Mouse (Mus musculus) T-cell, adult 2 months (primary cell): ENCODE measurements at regions not wholly inside any gene's neighbourhood (a gene's known extent, or its start where the extent isn't known, plus 50 kb on each side); places are given as distances from the start of the nearest gene placed in this dataset.

Experiments used
- DNase-seq: peaks from one replicate; pipeline ENCODE4 v3.0.0; 2022; ENCODE audit warnings: low spot score

DNA sequence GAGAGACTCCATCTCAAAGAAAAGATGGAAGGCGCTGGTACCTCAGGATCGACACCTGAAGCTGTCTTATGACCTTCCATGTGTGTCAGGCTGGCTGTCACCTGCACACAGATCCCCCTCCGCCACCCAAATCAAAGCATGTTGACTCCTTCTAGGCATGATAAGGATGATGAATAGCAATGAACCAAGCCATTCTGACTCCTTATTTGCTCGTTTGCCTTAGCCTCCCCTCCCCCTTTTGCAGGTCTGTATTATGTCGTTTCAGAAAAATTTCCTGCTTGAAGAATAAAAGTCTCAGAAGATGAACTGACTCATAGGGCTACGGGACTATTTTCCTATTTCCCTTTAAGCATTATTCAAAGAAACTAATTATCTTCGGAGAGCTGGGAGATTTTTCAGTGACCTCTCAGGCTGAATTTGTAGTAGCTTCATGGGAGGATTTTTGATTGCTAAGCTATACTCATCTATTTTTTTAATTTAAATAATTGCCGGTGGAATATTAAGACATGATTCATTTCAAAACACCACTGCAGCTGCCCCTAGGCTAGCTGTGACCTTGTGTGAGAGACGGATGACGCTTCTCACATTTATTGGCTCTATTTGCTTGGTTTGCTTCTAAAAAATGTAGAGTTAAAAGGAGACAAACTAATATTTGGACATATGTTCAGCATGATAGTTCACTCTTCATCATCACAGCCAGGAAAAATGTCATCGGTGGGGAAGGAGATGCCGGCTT is 72.4 kb upstream of the Zc3h12c start:
- no peak for DNase-seq

- no peak for DNase-seq
Observed at GRCm38 (mm10) chr9:52234775-52235174, 66.4 kb upstream of the Zc3h12c start.

DNA sequence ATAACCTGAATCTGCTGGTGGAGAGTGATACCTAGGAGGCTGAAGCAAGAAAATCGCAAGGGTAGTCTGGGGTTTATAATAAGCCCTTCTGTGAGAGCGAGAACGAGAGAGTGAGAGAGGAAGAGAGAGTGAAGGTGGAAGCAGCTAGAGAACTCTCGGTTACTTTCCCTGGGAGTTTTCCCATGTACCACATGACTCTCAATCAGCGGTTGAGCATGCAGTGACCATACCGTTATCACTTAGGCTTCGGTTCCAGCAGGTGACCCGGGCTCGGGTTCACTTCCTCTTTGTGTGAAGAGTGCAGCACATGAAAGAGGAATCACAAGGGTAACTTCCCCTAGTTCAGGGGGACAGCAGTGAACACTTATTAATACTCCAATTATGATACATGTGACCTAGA is 61.2 kb upstream of the Zc3h12c start:
- DNase-seq, result peak; percentile 1

GRCm38 (mm10) chr9:52225646-52226045 is 57.3 kb upstream of the Zc3h12c start:
- no peak for DNase-seq

- no peak for DNase-seq
Observed at GRCm38 (mm10) chr9:52223509-52224113, 55.2 kb upstream of the Zc3h12c start.
